Mouse (Mus musculus) neural tube, embryonic 10.5 days (tissue): ENCODE data around the gene Apex1.
"Not testable (repeated sequence)": the region's sequence is repeated elsewhere in the genome, so short reads cannot be mapped to it uniquely, and the experiment has no call there.

ENCODE experiments used
- DNase-seq: peaks from one replicate; pipeline ENCODE4 v3.0.0-alpha.2; 2017; ENCODE audit warnings: low spot score; ENCODE audit errors: extremely low spot score

Apex1 gene

GRCm38 (mm10) chr14:50924281-50925064 lies at the start of gene Apex1, which contains the start of gene Osgep:
Apex1 (plus strand) TSS chr14:50924968.
Osgep (minus strand) TSS chr14:50924893.
- DNase-seq, result peak; percentile 98

GRCm38 (mm10) chr14:50875175-50875574 lies 49.6 kb upstream of the Apex1 start:
- DNase-seq, result no peak

DNA sequence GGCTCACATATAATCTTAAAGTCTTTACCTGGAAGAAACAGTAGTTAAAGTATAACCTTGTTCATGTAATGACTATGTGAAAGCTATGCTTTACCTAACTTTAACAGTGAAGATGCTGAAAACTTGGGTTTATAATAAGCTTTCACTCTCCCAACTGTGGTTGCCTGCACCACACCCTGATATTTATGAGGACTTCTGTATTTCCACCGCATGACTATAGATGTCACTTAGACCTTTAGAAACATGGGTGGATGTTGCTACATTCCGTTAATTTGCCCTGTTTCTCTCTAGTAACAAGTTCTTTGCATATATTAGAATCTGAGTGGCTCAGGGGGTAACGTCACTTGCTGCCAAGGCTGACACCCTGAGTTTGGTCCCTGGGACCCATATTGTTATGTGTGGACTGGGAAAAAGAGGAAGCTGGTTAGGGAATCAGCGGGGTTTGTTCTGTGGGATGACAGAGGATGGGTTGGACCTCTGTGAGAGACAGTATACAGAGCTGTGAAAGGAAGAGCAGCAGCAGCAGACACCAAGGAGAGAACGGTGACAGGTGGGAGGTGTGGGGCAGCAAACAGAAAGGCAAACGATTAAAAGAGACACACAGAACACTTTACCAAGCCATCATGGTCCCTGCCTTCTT lies 49.1 kb upstream of the Apex1 start:
- no peak for DNase-seq

GRCm38 (mm10) chr14:50876236-50876950 lies 48.4 kb upstream of the Apex1 start:
- no peak for DNase-seq

GRCm38 (mm10) chr14:50891621-50892020 lies 33.1 kb upstream of the Apex1 start:
- DNase-seq, result no peak

- no peak for DNase-seq
Measured at GRCm38 (mm10) chr14:50892091-50892490, 32.7 kb upstream of the Apex1 start.

- no peak for DNase-seq
Measured at GRCm38 (mm10) chr14:50892541-50893459, 32.0 kb upstream of the Apex1 start.

DNA sequence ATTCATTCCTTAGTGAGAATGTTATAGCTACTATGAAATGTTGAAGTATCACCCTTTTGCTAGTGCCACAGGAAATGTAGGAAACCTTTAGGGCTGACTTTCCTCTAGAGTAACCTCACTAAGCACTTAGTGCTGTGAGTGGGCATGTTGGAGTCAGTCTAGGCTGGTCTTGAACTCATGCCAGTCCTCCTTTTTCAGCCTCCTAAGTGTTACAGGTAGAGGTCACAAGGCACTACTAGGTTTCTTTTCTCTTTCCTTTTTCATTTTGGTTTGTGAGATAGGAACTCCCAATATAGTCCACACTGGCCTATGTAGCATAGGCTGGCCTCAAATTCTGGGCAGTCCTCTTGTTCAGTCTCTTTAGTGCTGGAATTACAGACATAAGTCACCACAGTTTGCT lies 29.4 kb upstream of the Apex1 start:
- no peak for DNase-seq

DNA sequence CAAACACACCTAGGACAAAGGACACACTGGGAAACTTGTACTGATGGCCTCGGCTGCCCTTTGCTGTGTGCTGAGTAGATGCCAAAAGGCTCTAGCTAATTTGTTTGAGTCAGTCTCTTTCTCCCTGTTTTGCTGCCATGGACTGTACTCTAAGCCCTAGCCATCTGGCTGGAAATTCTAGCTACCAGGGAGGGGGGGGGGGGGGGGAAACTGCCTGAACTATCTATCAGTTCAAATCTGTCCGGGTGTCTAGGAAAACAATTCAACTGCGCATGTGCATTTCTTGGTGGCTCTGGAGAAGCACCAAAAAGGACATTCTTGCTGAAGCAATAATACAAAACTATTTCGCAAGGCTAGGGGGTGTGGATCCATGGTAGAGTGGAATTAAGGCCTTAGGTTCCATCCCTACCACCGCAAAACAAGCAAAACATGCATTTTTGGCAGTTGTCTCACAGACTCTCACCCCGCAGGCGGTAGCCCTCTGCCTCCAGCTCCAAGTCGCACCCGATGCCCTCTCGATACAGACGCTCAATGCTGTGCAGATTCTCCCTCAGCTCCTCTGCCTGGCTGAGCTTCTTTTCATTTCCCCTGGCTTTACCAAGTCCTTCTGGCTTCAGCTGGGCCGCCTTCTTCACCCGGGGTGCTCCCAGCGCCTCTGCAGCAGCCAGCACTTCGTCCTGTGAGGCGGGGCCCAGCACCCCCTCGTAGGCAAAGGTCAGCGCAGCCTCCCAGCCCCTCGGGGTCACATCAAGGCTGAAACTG lies 28.6 kb upstream of the Apex1 start:
- DNase-seq, result peak; percentile 40

DNA sequence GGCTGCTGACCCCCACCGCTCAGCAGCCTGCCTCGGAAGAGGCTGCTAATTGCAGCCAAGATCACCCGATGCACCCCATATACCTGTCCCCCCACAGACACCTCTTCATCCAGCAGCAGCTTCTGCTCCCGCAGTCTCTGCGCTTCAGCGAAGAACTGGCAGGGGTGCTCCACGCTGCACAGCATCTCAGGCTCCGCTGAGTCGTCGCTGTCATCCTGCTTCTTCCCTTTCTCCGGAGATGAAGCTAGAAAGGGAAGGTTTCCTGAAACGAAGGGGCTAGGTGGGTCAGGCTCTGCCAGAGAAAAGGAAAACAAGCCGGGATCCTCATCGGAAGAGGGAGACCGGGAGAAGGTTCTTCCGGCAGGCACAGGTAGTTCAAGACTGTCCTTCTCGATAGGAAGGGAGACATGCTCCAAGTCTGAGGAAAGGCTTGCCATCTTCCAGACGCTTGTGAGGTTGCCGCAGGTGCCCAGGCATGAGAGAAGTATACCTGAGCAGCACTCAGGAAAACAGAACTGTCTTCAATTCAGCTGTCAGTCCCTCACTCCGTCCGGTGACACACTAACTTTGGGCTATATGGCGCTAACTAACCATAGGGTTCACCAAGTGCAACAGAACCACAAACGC lies 27.9 kb upstream of the Apex1 start:
- DNase-seq, result peak; percentile 32

GRCm38 (mm10) chr14:50897374-50897765 lies 27.4 kb upstream of the Apex1 start, which contains the start of gene Klhl33:
Klhl33 (minus strand) TSS chr14:50897507.
- DNase-seq, result peak; percentile 15

- DNase-seq, result not testable (repeated sequence)
Measured at GRCm38 (mm10) chr14:50897992-50898391, 26.8 kb upstream of the Apex1 start.

- DNase-seq, result peak; percentile 60
Measured at GRCm38 (mm10) chr14:50903973-50904827, 20.6 kb upstream of the Apex1 start.

GRCm38 (mm10) chr14:50904828-50905129 lies 20.0 kb upstream of the Apex1 start:
- no peak for DNase-seq

DNA sequence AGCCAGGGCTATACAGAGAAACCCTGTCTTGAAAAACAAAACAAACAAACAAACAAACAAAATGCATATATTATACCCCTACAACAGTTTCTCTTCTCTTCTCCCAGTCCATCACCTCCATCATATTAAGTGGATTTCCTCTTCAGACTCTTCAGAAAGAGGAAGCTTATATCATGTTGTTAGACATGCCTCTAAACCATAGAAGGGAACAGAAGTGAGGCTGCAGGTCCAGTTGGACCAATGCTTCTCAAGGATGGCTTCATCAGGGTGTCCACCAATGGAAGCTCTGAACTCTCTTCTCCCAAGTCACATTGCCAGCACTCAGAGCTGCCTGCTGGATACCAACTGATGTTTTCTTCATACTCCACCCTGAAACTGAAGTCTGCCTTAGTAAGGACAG lies 19.4 kb upstream of the Apex1 start:
- DNase-seq, result not testable (repeated sequence)

DNA sequence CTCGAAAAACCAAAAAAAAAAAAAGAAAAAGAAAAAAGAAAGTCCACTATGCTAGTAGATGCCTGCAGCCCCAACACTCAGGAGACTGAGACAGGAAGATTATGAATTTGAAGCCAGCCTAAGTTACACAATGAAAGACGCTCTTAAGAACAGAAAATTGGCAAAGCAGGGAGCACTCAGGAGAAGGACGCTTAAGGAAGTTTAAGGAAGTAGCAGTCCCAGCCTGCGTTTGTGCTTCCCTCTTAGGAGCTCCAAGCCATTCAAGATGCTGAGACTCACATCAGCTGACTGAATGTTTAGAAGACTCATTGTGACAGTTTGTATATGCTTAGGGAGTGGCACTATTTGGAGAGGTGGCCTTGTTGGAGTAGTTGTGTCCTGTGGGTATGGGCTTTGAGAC lies 16.6 kb upstream of the Apex1 start:
- DNase-seq, result no peak

- no peak for DNase-seq
Measured at GRCm38 (mm10) chr14:50911356-50911755, 13.4 kb upstream of the Apex1 start.

- DNase-seq, result not testable (repeated sequence)
Measured at GRCm38 (mm10) chr14:50923437-50923836, 1.3 kb upstream of the Apex1 start.
